Mouse (Mus musculus): Measurements from ENCODE around the gene Gm28363. TPM values are rescaled to one million over a fixed set of nuclear protein-coding genes. Genes with fewer than 3 reads are reported as not detected.
"Not testable (repeated sequence)": the region's sequence is repeated elsewhere in the genome, so short reads cannot be mapped to it uniquely, and the experiment has no call there.

The Gm28363 gene
- not detected for total RNA-seq (2021)
- long read RNA-seq, experiment 1 = 0 reads
- long read RNA-seq, experiment 2 = 0 reads

DNA sequence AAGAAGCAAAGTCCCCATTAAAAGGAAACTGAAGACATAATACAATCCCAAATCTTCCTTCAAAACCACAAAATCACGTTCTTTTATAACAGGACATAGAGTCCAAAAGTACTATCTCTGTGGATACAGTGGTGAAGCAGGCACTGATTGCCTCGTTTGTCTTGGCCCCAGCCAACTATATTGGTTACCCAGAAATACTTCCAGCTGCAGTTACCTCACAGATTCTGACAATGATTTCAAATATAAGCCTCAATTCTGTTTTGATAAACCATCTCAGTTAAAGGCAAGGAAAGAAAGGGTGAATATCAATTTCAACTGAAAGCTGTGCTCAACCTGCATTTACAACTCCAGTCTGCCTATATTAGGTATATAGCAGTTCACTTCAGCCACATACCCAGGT is at the start of gene Gm28363:
TSS of gene Gm28363 (plus strand) at position 301 of the 400 bp plus-strand sequence.
- DNase-seq; intact Hi-C loops (cut with DNase I; ENCODE audit: low total_unique reads): not testable (repeated sequence)

DNA sequence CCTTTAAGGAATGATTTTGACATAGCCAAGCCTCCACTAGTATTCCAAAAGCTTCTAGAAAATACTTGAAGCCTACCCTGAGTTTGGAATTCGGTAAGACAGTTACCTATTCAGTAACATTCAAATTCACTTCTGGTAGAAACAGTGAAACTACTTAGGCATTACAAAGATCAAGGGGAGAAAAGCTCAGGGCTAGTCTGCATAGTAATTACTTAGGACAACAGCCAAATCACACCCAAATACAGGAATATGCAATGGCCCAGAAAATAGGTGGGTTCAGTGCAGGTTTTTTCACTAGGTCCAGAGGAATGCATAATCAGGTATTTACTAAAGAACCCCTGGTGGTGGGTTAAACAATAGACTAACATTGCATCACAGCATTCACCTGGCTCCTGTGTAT is 46.7 kb upstream of the Gm28363 start:
- intact Hi-C loops (cut with DNase I; ENCODE audit: low total_unique reads); DNase-seq: not testable (repeated sequence)

Other genes starting within 250 kb of the Gm28363 start
- gene B020011L13Rik, start 84.0 kb downstream of the Gm28363 start, total RNA-seq (2021) = not detected
- gene Gm28360, start 132.9 kb downstream of the Gm28363 start, total RNA-seq (2021) = not detected
- not detected for gene Gm28168, start 230.9 kb downstream of the Gm28363 start, total RNA-seq (2021)